Mouse (Mus musculus) neural tube, embryonic 14.5 days (tissue): ENCODE measurements around the gene Serinc3. TPM values are rescaled to one million over a fixed set of nuclear protein-coding genes. Genes with fewer than 3 reads are reported as not detected.

Source experiments
- ATAC-seq: fragments of 200-750 bp; cut with Nextera tagmentation; 2 replicates; pipeline ENCODE4 v1.8.0; 2017; ENCODE audit warnings: low read depth, mild to moderate bottlenecking, moderate TSS enrichment, moderate library complexity
- H3K27ac ChIP-seq: fragments of 300-500 bp; sonication (generic); 2 replicates; pipeline ENCODE4 v1.5.1; 2014; ENCODE audit warnings: low read depth, mild to moderate bottlenecking, control low read depth, low read length, moderate library complexity, mixed read lengths
- H3K27me3 ChIP-seq: fragments of 300-500 bp; sonication (generic); 2 replicates; pipeline ENCODE4 v1.6.1; 2014; ENCODE audit warnings: low read length; ENCODE audit not compliant: control insufficient read depth, insufficient read depth
- H3K36me3 ChIP-seq: fragments of 300-500 bp; sonication (generic); 2 replicates; pipeline ENCODE4 v1.6.1; 2014; ENCODE audit warnings: low read length, mixed read lengths; ENCODE audit not compliant: control insufficient read depth, insufficient read depth
- H3K4me1 ChIP-seq: fragments of 300-500 bp; sonication (generic); 2 replicates; pipeline ENCODE4 v1.6.1; 2014; ENCODE audit warnings: low read length; ENCODE audit not compliant: control insufficient read depth, insufficient read depth
- H3K4me2 ChIP-seq: fragments of 300-500 bp; sonication (generic); 2 replicates; pipeline ENCODE4 v1.6.1; 2014; ENCODE audit warnings: mild to moderate bottlenecking, low read depth, low read length, control low read depth
- H3K4me3 ChIP-seq: fragments of 300-500 bp; sonication (generic); 2 replicates; pipeline ENCODE4 v1.5.1; 2014; ENCODE audit warnings: low read depth, low read length, control low read depth, mixed read lengths
- H3K9ac ChIP-seq: fragments of 300-500 bp; sonication (generic); replicated peaks from 2 replicates; pipeline ENCODE4 v1.6.1; 2014; ENCODE audit warnings: low read depth, mild to moderate bottlenecking, control low read depth, low read length, mixed read lengths
- H3K9me3 ChIP-seq: fragments of 300-500 bp; sonication (generic); 2 replicates; pipeline ENCODE4 v1.6.1; 2016; ENCODE audit warnings: low read length; ENCODE audit not compliant: control insufficient read depth
- WGBS: fragments of 180-500 bp; shearing (Covaris S2); extraction: QIAGEN DNeasy Blood & Tissue Kit; methylation state at CpG from one replicate; pipeline ENCODE4 v1.1.7; 2014; 5-methylcytosine and 5-hydroxymethylcytosine counted together
- polyA plus RNA-seq: library from polyadenylated mRNA; unstranded; fragments of >200 nt; fragmentation: Nextera tagmentation; extraction: Ambion mirVana; gene quantifications from 2 replicates; pipeline ENCODE4 v1.2.1, GENCODE M21; 2014

The Serinc3 gene
- polyA plus RNA-seq, 1 experiment from 2014 or later = 39.0 TPM

GRCm38 (mm10) chr2:163674397-163674796 lies 29.5 kb upstream of the Serinc3 start:
- WGBS = 74% methylated on average over 5 of the region's 5 CpGs
- no peak overlapping the region for H3K4me2 ChIP-seq
- ATAC-seq = no peak
- no peaks in the 10 kb centered on the region for H3K27me3 ChIP-seq
- no peak overlapping the region for H3K27ac ChIP-seq
- H3K4me3 ChIP-seq = no peak overlapping the region
- H3K4me1 ChIP-seq = no peaks in the 10 kb centered on the region
- H3K9ac ChIP-seq = no peak overlapping the region
- H3K9me3 ChIP-seq = no peaks in the 10 kb centered on the region
- H3K36me3 ChIP-seq = no peaks in the 10 kb centered on the region

GRCm38 (mm10) chr2:163670872-163671594 lies 26.1 kb upstream of the Serinc3 start:
- Histone ChIP-seq H3K36me3 (no peaks in the 10 kb centered on the region), H3K9me3 (no peaks in the 10 kb centered on the region), H3K27ac (no peak overlapping the region), H3K4me3 (no peak overlapping the region), H3K27me3 (no peaks in the 10 kb centered on the region), H3K4me1 (no peaks in the 10 kb centered on the region), H3K9ac (no peak overlapping the region), H3K4me2 (no peak overlapping the region)
- no peak for ATAC-seq
- WGBS = 87% methylated on average over 11 of the region's 11 CpGs

GRCm38 (mm10) chr2:163667045-163667444 lies 22.1 kb upstream of the Serinc3 start:
- H3K27ac ChIP-seq = no peak overlapping the region
- ATAC-seq = no peak
- H3K4me3 ChIP-seq = no peak overlapping the region
- no peaks in the 10 kb centered on the region for H3K27me3 ChIP-seq
- H3K4me1 ChIP-seq = no peaks in the 10 kb centered on the region
- H3K4me2 ChIP-seq = no peak overlapping the region
- no peak overlapping the region for H3K9ac ChIP-seq
- 100% methylated on average over 1 of the region's 1 CpGs for WGBS
- no peaks in the 10 kb centered on the region for H3K9me3 ChIP-seq
- H3K36me3 ChIP-seq = no peaks in the 10 kb centered on the region

- Histone ChIP-seq H3K4me1 (peaks cover 9% of the 10 kb centered on the region), H3K9me3 (no peaks in the 10 kb centered on the region), H3K9ac (no peak overlapping the region), H3K27me3 (no peaks in the 10 kb centered on the region), H3K36me3 (no peaks in the 10 kb centered on the region), H3K4me2 (no peak overlapping the region), H3K27ac (no peak overlapping the region), H3K4me3 (no peak overlapping the region)
- WGBS = 40% methylated on average over 3 of the region's 3 CpGs
- no peak for ATAC-seq
These were observed 19.0 kb upstream of the Serinc3 start for GRCm38 (mm10) chr2:163663930-163664329.

- no peaks in the 10 kb centered on the region for H3K9me3 ChIP-seq
- no peak overlapping the region for H3K27ac ChIP-seq
- H3K9ac ChIP-seq = no peak overlapping the region
- H3K4me3 ChIP-seq = no peak overlapping the region
- no peaks in the 10 kb centered on the region for H3K27me3 ChIP-seq
- WGBS = 61% methylated on average over 2 of the region's 2 CpGs
- peaks cover 11% of the 10 kb centered on the region for H3K4me1 ChIP-seq
- no peak overlapping the region for H3K4me2 ChIP-seq
- H3K36me3 ChIP-seq = no peaks in the 10 kb centered on the region
- no peak for ATAC-seq
These were observed 17.8 kb upstream of the Serinc3 start for GRCm38 (mm10) chr2:163662698-163663221.

GRCm38 (mm10) chr2:163662076-163662475 lies 17.1 kb upstream of the Serinc3 start:
- H3K9me3 ChIP-seq = no peaks in the 10 kb centered on the region
- no peak overlapping the region for H3K4me2 ChIP-seq
- H3K9ac ChIP-seq = no peak overlapping the region
- no peak overlapping the region for H3K4me3 ChIP-seq
- no peak overlapping the region for H3K27ac ChIP-seq
- H3K4me1 ChIP-seq = peaks cover 11% of the 10 kb centered on the region
- H3K27me3 ChIP-seq = no peaks in the 10 kb centered on the region
- ATAC-seq = no peak
- H3K36me3 ChIP-seq = no peaks in the 10 kb centered on the region
- WGBS = 94% methylated on average over 5 of the region's 5 CpGs

GRCm38 (mm10) chr2:163661371-163661850 lies 16.5 kb upstream of the Serinc3 start:
- H3K36me3 ChIP-seq = no peaks in the 10 kb centered on the region
- H3K4me1 ChIP-seq = peaks cover 11% of the 10 kb centered on the region
- WGBS = 47% methylated on average over 6 of the region's 6 CpGs
- H3K4me3 ChIP-seq = no peak overlapping the region
- no peak overlapping the region for H3K9ac ChIP-seq
- no peaks in the 10 kb centered on the region for H3K27me3 ChIP-seq
- ATAC-seq = no peak
- H3K4me2 ChIP-seq = no peak overlapping the region
- H3K27ac ChIP-seq = no peak overlapping the region
- no peaks in the 10 kb centered on the region for H3K9me3 ChIP-seq

- ATAC-seq = no peak
- Histone ChIP-seq H3K4me3 (no peak overlapping the region), H3K36me3 (no peaks in the 10 kb centered on the region), H3K27me3 (no peaks in the 10 kb centered on the region), H3K9ac (0 out of 2 replicates have a peak overlapping the region, but pooled peaks have one; percentile 21), H3K9me3 (no peaks in the 10 kb centered on the region), H3K27ac (no peak overlapping the region), H3K4me2 (no peak overlapping the region), H3K4me1 (peaks cover 11% of the 10 kb centered on the region)
- 89% methylated on average over 5 of the region's 5 CpGs for WGBS
These were observed 15.3 kb upstream of the Serinc3 start for GRCm38 (mm10) chr2:163660103-163660701.

- 82% methylated on average over 12 of the region's 12 CpGs for WGBS
- H3K27me3 ChIP-seq = no peaks in the 10 kb centered on the region
- no peak for ATAC-seq
- H3K9me3 ChIP-seq = no peaks in the 10 kb centered on the region
- H3K4me2 ChIP-seq = peak overlapping the region; percentile 56
- H3K9ac ChIP-seq = no peak overlapping the region
- H3K4me3 ChIP-seq = no peak overlapping the region
- H3K36me3 ChIP-seq = no peaks in the 10 kb centered on the region
- H3K4me1 ChIP-seq = peaks cover 11% of the 10 kb centered on the region
- no peak overlapping the region for H3K27ac ChIP-seq
These were observed 14.5 kb upstream of the Serinc3 start for GRCm38 (mm10) chr2:163659431-163659830.
